Mouse (Mus musculus) liver, embryonic 14.5 days (tissue): ENCODE data around the gene Hoxc10. TPM values are rescaled to one million over a fixed set of nuclear protein-coding genes. Genes with fewer than 3 reads are reported as not detected.

Experiments
- ATAC-seq: fragments of 200-750 bp; cut with Nextera tagmentation; 2 replicates; pipeline ENCODE4 v1.8.0; 2017; ENCODE audit warnings: moderate number of reproducible peaks, mild to moderate bottlenecking, moderate library complexity; ENCODE audit not compliant: insufficient read depth
- DNase-seq, 3 experiments: peaks; one replicate each; pipeline ENCODE4 v3.0.0-alpha.2; 2012 to 2013; ENCODE audit warnings: low read depth in 3 of 3, low spot score in 3 of 3
- H3K27ac ChIP-seq: fragments of 300-500 bp; sonication (generic); 2 replicates; pipeline ENCODE4 v1.5.1; 2014; ENCODE audit warnings: moderate library complexity, mild to moderate bottlenecking, control low read depth, inconsistent platforms
- H3K27me3 ChIP-seq: fragments of 300-500 bp; sonication (generic); 2 replicates; pipeline ENCODE4 v1.6.1; 2014; ENCODE audit warnings: mild to moderate bottlenecking, low read length, moderate library complexity; ENCODE audit not compliant: control insufficient read depth, insufficient read depth
- H3K36me3 ChIP-seq: fragments of 300-500 bp; sonication (generic); replicated peaks from 2 replicates; pipeline ENCODE4 v1.6.1; 2014; ENCODE audit warnings: low read depth; ENCODE audit not compliant: control insufficient read depth, insufficient read depth
- H3K4me1 ChIP-seq, 2 experiments: fragments of 200-500 bp in 1 of 2; fragments of 300-500 bp in 1 of 2; sonication (generic) in 1 of 2; replicated peaks; 2 replicates each; pipeline ENCODE4 v1.6.1; 2012 to 2014; ENCODE audit warnings: antibody characterized with exemption in 1 of 2, inconsistent platforms in 1 of 2, low read length in 1 of 2; ENCODE audit not compliant: control insufficient read depth in 2 of 2, insufficient read depth in 2 of 2
- H3K4me2 ChIP-seq: fragments of 300-500 bp; sonication (generic); 2 replicates; pipeline ENCODE4 v1.6.1; 2014; ENCODE audit warnings: low read depth, mild to moderate bottlenecking, control low read depth, moderate library complexity
- H3K4me3 ChIP-seq, 2 experiments: fragments of 200-500 bp in 1 of 2; fragments of 300-500 bp in 1 of 2; sonication (generic) in 1 of 2; 2 replicates each; pipeline ENCODE4 v1.5.1; 2012 to 2014; ENCODE audit warnings: low read depth in 2 of 2, low read length in 2 of 2, mild to moderate bottlenecking in 2 of 2, control low read depth in 1 of 2, inconsistent platforms in 1 of 2, moderate library complexity in 1 of 2; ENCODE audit not compliant: insufficient read depth in 1 of 2
- H3K9ac ChIP-seq: fragments of 300-500 bp; sonication (generic); replicated peaks from 2 replicates; pipeline ENCODE4 v1.6.1; 2014; ENCODE audit warnings: mild to moderate bottlenecking, control low read depth, moderate library complexity
- H3K9me3 ChIP-seq: fragments of 300-500 bp; sonication (generic); 2 replicates; pipeline ENCODE4 v1.6.1; 2016; ENCODE audit warnings: low read length, mixed read lengths; ENCODE audit not compliant: control insufficient read depth
- CTCF ChIP-seq: IDR thresholded peaks from 2 replicates; pipeline ENCODE4 v1.5.1; 2016; ENCODE audit warnings: antibody characterized with exemption, low read depth, control low read depth
- EP300 ChIP-seq: IDR thresholded peaks from 2 replicates; pipeline ENCODE4 v1.6.1; 2016; ENCODE audit warnings: antibody characterized with exemption, low read depth
- WGBS: fragments of 180-500 bp; shearing (Covaris S2); extraction: QIAGEN DNeasy Blood & Tissue Kit; methylation state at CpG from one replicate; pipeline ENCODE4 v1.1.7; 2014; ENCODE audit not compliant: insufficient replicate concordance; 5-methylcytosine and 5-hydroxymethylcytosine counted together
- polyA plus RNA-seq, 2 experiments: library from polyadenylated mRNA; depleted of rRNA in 1 of 2; stranded (reverse) in 1 of 2; unstranded in 1 of 2; fragments of >200 nt; fragmentation: Nextera tagmentation in 1 of 2; extraction: Ambion mirVana in 1 of 2; gene quantifications; 2 replicates each; pipeline versions ENCODE4 v1.2.1 to v1.2.3; 2012 to 2014

Gene Hoxc10
- polyA plus RNA-seq (2012; rRNA removed), result 0.04 TPM in 1 of 2 replicates, not detected in the other
- not detected in 2 replicates for polyA plus RNA-seq (2014; fragmentation: Nextera tagmentation; extraction: Ambion mirVana)

GRCm38 (mm10) chr15:102966776-102967311 is at the start of gene Hoxc10:
Gene Hoxc10 (plus strand): TSS chr15:102966796.
- ATAC-seq (no peak), DNase-seq (no peak)
- no peak within 1 kb of the TSS for H3K27ac ChIP-seq
- no peak within 1 kb of the TSS for H3K4me3 ChIP-seq
- H3K4me2 ChIP-seq, result no peak within 1 kb of the TSS
- 3% methylated on average over 27 of the region's 27 CpGs for WGBS
- H3K36me3 ChIP-seq, result no peaks in the 10 kb centered on the region
- TF ChIP-seq CTCF (no peak), EP300 (no peak)
- H3K9me3 ChIP-seq, result no peaks in the 10 kb centered on the region
- no peak within 1 kb of the TSS for H3K9ac ChIP-seq
- peaks cover 97% of the 10 kb centered on the region for H3K27me3 ChIP-seq
- no peaks in the 10 kb centered on the region for H3K4me1 ChIP-seq

GRCm38 (mm10) chr15:102917972-102918572 is 48.5 kb upstream of the Hoxc10 start:
- Histone ChIP-seq H3K9ac (no peak overlapping the region), H3K4me2 (no peak overlapping the region), H3K27ac (no peak overlapping the region), H3K4me1 (no peaks in the 10 kb centered on the region), H3K4me3 (no peak overlapping the region), H3K9me3 (no peaks in the 10 kb centered on the region), H3K36me3 (no peaks in the 10 kb centered on the region), H3K27me3 (peaks cover 92% of the 10 kb centered on the region)
- TF ChIP-seq CTCF (no peak), EP300 (no peak)
- 2% methylated on average over 20 of the region's 20 CpGs for WGBS
- ATAC-seq, result no peak
- DNase-seq, result no peak

GRCm38 (mm10) chr15:102918611-102919265 is 47.9 kb upstream of the Hoxc10 start:
- Histone ChIP-seq H3K9ac (no peak overlapping the region), H3K27ac (no peak overlapping the region), H3K4me2 (no peak overlapping the region), H3K36me3 (no peaks in the 10 kb centered on the region), H3K9me3 (no peaks in the 10 kb centered on the region), H3K4me1 (no peaks in the 10 kb centered on the region), H3K4me3 (no peak overlapping the region), H3K27me3 (peaks cover 92% of the 10 kb centered on the region)
- ATAC-seq, result no peak
- 3% methylated on average over 7 of the region's 7 CpGs for WGBS
- no peak for TF ChIP-seq EP300
- TF ChIP-seq CTCF, result no peak
- no peak for DNase-seq

DNA sequence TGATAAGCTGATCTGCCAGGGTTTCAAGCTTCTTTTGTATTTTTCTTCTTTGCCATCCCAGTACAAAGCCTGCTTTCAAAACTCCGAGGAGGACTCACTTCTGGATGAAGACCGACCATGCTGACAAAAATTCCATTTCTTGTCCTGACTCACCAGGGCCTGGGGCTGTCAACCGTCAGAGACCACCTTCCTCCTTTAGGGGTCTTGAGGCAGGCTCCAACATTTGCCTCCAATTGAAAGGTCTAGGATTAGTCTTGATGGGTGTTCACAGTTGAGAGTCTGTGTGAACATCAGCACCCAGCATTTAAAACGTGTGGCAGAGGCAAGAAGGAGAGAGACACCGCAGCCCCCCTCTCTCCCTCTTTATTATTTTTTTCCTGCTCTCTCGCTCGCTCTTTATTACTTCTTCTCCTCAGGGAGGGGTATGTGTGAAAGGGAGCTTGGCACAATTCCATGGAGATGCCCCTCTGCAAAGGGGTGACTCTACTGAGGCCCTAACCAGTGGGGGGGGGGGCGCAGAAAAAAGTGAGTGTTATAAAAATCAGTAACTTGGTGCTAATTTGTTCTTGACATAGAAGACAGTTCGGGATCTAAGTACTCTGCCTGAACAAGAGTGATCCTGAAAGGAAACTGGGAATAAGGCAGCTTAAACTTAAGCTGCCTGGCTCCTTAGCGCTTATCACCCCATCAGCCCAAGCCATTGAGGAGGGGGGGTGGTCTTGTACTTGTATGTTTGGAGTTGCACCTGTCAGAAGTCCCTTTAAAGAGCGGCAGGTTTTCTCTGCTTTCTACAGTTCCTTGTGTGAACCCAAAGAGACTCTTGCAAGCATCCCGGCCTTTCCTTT is 47.0 kb upstream of the Hoxc10 start:
- H3K4me2 ChIP-seq, result no peak overlapping the region
- H3K27ac ChIP-seq, result no peak overlapping the region
- peaks cover 94% of the 10 kb centered on the region for H3K27me3 ChIP-seq
- WGBS, result 7% methylated on average over 12 of the region's 12 CpGs
- H3K9ac ChIP-seq, result no peak overlapping the region
- TF ChIP-seq CTCF (no peak), EP300 (no peak)
- H3K36me3 ChIP-seq, result no peaks in the 10 kb centered on the region
- no peaks in the 10 kb centered on the region for H3K4me1 ChIP-seq
- DNase-seq (no peak), ATAC-seq (no peak)
- H3K4me3 ChIP-seq, result no peak overlapping the region
- no peaks in the 10 kb centered on the region for H3K9me3 ChIP-seq
